Mouse (Mus musculus) heart, embryonic 14.5 days (tissue): ENCODE measurements at regions not wholly inside any gene's neighbourhood (a gene's known extent, or its start where the extent isn't known, plus 50 kb on each side); places are given as distances from the start of the nearest gene placed in this dataset.

ENCODE experiments used
- ATAC-seq: fragments of 200-750 bp; cut with Nextera tagmentation; 2 replicates; pipeline ENCODE4 v1.8.0; 2017; ENCODE audit warnings: low read depth, moderate TSS enrichment; ENCODE audit not compliant: insufficient number of reproducible peaks, insufficient read depth, low FRiP score
- H3K27ac ChIP-seq, 2 experiments: fragments of 200-500 bp in 1 of 2; fragments of 300-500 bp in 1 of 2; sonication (generic) in 1 of 2; replicated peaks in 1 of 2; 2 replicates each; pipeline ENCODE4 v1.5.1; 2012 to 2014; ENCODE audit warnings: low read depth in 2 of 2, low read length in 2 of 2, control low read depth in 1 of 2, mild to moderate bottlenecking in 1 of 2, mixed read lengths in 1 of 2; ENCODE audit not compliant: control insufficient read depth in 1 of 2, insufficient read depth in 1 of 2
- H3K27me3 ChIP-seq: fragments of 300-500 bp; sonication (generic); 2 replicates; pipeline ENCODE4 v1.6.1; 2014; ENCODE audit warnings: mild to moderate bottlenecking, low read length, control low read depth; ENCODE audit not compliant: control insufficient read depth, insufficient read depth
- H3K36me3 ChIP-seq: fragments of 300-500 bp; sonication (generic); 2 replicates; pipeline ENCODE4 v1.6.1; 2014; ENCODE audit warnings: mild to moderate bottlenecking, control low read depth, low read length, mixed read lengths; ENCODE audit not compliant: control insufficient read depth, insufficient read depth
- H3K4me1 ChIP-seq, 2 experiments: fragments of 200-500 bp in 1 of 2; fragments of 300-500 bp in 1 of 2; sonication (generic) in 1 of 2; 2 replicates each; pipeline ENCODE4 v1.6.1; 2012 to 2014; ENCODE audit warnings: low read length in 2 of 2, control low read depth in 1 of 2, mixed read lengths in 1 of 2; ENCODE audit not compliant: control insufficient read depth in 2 of 2, insufficient read depth in 2 of 2
- H3K4me2 ChIP-seq: fragments of 300-500 bp; sonication (generic); 2 replicates; pipeline ENCODE4 v1.6.1; 2014; ENCODE audit warnings: mild to moderate bottlenecking, low read length
- H3K4me3 ChIP-seq, 2 experiments: fragments of 200-500 bp in 1 of 2; fragments of 300-500 bp in 1 of 2; sonication (generic) in 1 of 2; 2 replicates each; pipeline ENCODE4 v1.5.1; 2012 to 2014; ENCODE audit warnings: low read length in 2 of 2, mild to moderate bottlenecking in 2 of 2, control low read depth in 1 of 2, low read depth in 1 of 2, moderate library complexity in 1 of 2; ENCODE audit not compliant: control insufficient read depth in 1 of 2, insufficient read depth in 1 of 2
- H3K9ac ChIP-seq: fragments of 300-500 bp; sonication (generic); 2 replicates; pipeline ENCODE4 v1.6.1; 2014; ENCODE audit warnings: mild to moderate bottlenecking, low read length
- H3K9me3 ChIP-seq: fragments of 300-500 bp; sonication (generic); 2 replicates; pipeline ENCODE4 v1.6.1; 2016; ENCODE audit warnings: low read length, control low read depth; ENCODE audit not compliant: control insufficient read depth
- WGBS: fragments of 180-500 bp; shearing (Covaris S2); extraction: QIAGEN DNeasy Blood & Tissue Kit; methylation state at CpG from one replicate; pipeline ENCODE4 v1.1.7; 2014; 5-methylcytosine and 5-hydroxymethylcytosine counted together

DNA sequence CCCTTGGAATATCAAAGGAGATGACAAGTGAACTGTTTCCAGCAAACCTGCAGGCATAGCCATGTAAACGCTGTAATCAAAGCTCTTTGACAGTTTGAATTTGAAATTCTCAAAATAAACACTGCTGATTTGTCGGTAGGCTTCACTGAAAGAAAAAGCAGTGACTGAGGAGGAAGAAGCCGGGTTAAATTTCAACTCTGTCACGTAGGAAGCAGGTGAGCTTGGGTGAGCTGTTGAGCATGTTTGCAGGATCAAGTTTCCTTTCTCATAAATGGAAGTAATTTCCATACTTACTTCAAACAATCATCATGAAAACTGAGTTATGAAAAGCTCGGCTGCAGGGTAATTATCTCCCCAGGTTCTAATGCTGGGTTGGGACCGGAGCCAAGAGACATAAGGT is 118.0 kb downstream of the Ifng start:
- H3K9me3 ChIP-seq, result no peaks in the 10 kb centered on the region
- no peaks in the 10 kb centered on the region for H3K36me3 ChIP-seq
- no peak overlapping the region for H3K4me3 ChIP-seq
- no peak for ATAC-seq
- 44% methylated on average over 6 of the region's 6 CpGs for WGBS
- H3K9ac ChIP-seq, result no peak overlapping the region
- H3K4me2 ChIP-seq, result no peak overlapping the region
- H3K27ac ChIP-seq, result no peak overlapping the region
- H3K27me3 ChIP-seq, result no peaks in the 10 kb centered on the region
- no peaks in the 10 kb centered on the region for H3K4me1 ChIP-seq

DNA sequence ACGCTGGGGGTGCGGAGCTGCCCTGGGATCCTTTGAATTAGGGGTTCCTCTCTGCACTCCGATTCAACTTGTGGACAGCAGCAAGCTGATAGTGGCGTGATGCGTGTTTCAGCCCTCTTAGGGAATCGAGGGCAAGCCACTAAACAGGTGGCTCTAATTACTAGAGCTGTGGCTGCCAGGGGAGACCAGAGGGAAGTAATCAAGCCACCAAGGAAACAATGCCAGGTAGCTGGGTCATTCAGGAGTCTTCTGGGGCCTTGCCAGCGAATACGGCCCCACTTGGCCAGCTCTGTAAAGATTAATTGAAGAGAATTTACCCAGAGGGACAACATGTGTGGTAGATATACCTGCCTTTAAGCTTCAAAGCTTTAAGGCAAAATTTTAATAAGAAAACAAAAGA is 123.2 kb downstream of the Ifng start:
- no peak overlapping the region for H3K27ac ChIP-seq
- no peak overlapping the region for H3K9ac ChIP-seq
- no peak for ATAC-seq
- H3K4me2 ChIP-seq, result no peak overlapping the region
- 75% methylated on average over 8 of the region's 8 CpGs for WGBS
- no peaks in the 10 kb centered on the region for H3K36me3 ChIP-seq
- H3K4me1 ChIP-seq, result peaks cover 0 to 2% of the 10 kb centered on the region in 2 experiments; a peak in 2 of 4 replicates
- no peaks in the 10 kb centered on the region for H3K9me3 ChIP-seq
- no peaks in the 10 kb centered on the region for H3K27me3 ChIP-seq
- H3K4me3 ChIP-seq, result no peak overlapping the region

DNA sequence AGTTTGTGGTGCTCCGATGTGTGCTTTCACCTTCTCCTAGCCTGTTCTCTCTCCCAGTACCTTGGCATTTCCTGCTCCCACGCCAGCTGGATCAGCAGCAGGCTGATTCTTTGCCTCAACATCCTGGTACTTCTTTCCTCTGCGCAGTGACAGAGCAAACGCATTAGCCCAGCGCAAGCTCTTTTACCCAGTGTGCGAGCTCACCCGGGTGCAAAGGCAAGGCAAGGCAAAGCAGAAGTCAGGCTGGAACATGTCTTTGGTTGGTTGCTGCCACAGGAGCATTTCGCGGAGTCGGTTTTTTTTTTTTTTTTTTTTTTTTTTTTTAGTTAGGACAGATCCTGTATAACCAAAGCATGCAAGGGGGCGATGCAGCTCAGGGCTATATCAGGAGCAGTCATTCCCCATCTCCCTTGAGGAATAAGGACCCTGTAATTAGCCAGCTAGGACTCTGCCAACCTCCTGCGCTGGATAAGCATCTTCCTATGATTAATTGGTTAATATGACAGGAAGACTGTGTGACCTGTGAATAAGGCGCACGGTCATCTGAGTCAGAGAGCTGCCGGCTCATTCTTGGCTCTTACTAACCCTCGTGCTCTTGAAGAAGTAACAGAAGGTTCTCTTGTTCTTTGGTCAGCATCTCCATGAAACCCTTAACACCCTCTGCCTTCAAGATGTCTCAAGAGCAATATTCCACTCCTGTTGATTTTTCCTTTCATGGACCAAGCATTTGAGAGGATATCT is 123.9 kb downstream of the Ifng start:
- no peak for ATAC-seq
- Histone ChIP-seq H3K27ac (no peak overlapping the region), H3K36me3 (no peaks in the 10 kb centered on the region), H3K9ac (no peak overlapping the region), H3K27me3 (no peaks in the 10 kb centered on the region), H3K4me1 (peaks cover 2 to 4% of the 10 kb centered on the region in 2 experiments; a peak in 3 of 4 replicates), H3K4me3 (no peak overlapping the region), H3K9me3 (no peaks in the 10 kb centered on the region), H3K4me2 (no peak overlapping the region)
- WGBS, result 77% methylated on average over 16 of the region's 16 CpGs

- Histone ChIP-seq H3K4me2 (no peak overlapping the region), H3K9ac (no peak overlapping the region), H3K27me3 (no peaks in the 10 kb centered on the region), H3K9me3 (no peaks in the 10 kb centered on the region), H3K4me3 (no peak overlapping the region), H3K36me3 (no peaks in the 10 kb centered on the region), H3K27ac (no peak overlapping the region), H3K4me1 (peaks cover 4 to 10% of the 10 kb centered on the region in 2 experiments; a peak in 3 of 4 replicates)
- no peak for ATAC-seq
- WGBS, result 87% methylated on average over 10 of the region's 10 CpGs
These were observed 127.8 kb downstream of the Ifng start for GRCm38 (mm10) chr10:118568617-118569016.

- no peaks in the 10 kb centered on the region for H3K36me3 ChIP-seq
- WGBS, result 6% methylated on average over 8 of the region's 8 CpGs
- no peak overlapping the region for H3K4me3 ChIP-seq
- H3K4me1 ChIP-seq, result peaks cover 4 to 9% of the 10 kb centered on the region in 2 experiments; a peak in 3 of 4 replicates
- no peaks in the 10 kb centered on the region for H3K9me3 ChIP-seq
- peak; percentile 61; the same call in 1 of the 2 replicates for ATAC-seq
- no peak overlapping the region; a peak in 2 of 4 replicates for H3K27ac ChIP-seq
- H3K27me3 ChIP-seq, result no peaks in the 10 kb centered on the region
- H3K4me2 ChIP-seq, result peak overlapping the region; percentile 29; the same call in 1 of the 2 replicates
- no peak overlapping the region for H3K9ac ChIP-seq
These were observed 128.6 kb downstream of the Ifng start for GRCm38 (mm10) chr10:118569424-118569823.

- no peak overlapping the region for H3K4me2 ChIP-seq
- H3K9me3 ChIP-seq, result no peaks in the 10 kb centered on the region
- peaks cover 4 to 8% of the 10 kb centered on the region in 2 experiments; a peak in 3 of 4 replicates for H3K4me1 ChIP-seq
- H3K4me3 ChIP-seq, result no peak overlapping the region
- 57% methylated on average over 3 of the region's 3 CpGs for WGBS
- no peaks in the 10 kb centered on the region for H3K36me3 ChIP-seq
- no peak overlapping the region for H3K9ac ChIP-seq
- no peak overlapping the region for H3K27ac ChIP-seq
- ATAC-seq, result no peak
- H3K27me3 ChIP-seq, result no peaks in the 10 kb centered on the region
These were observed 132.4 kb downstream of the Ifng start for GRCm38 (mm10) chr10:118573247-118573646.

DNA sequence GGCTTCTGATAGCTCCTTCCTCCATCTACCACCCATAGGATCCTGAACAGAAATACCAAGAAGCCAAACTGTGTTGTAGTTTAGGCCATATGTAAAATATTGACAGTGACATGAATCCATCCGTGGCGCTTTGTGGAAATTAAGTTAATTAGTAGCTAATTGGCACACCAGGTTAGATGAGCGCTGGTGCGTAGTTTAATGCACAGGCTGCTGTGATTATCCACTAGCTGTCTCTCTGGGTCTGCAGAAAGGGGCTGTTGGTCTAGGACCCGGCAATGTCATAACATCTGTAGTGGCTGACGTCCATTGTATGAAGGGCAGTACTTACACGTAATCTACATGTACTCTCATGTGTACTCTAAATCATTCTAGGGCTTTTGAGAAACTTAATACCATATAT is 134.7 kb downstream of the Ifng start:
- no peak for ATAC-seq
- no peak overlapping the region for H3K4me3 ChIP-seq

GRCm38 (mm10) chr10:118581376-118581775 is 140.5 kb downstream of the Ifng start:
- Histone ChIP-seq H3K36me3 (no peaks in the 10 kb centered on the region), H3K9me3 (peaks cover 4% of the 10 kb centered on the region), H3K4me2 (no peak overlapping the region), H3K27ac (no peak overlapping the region), H3K27me3 (no peaks in the 10 kb centered on the region), H3K4me3 (no peak overlapping the region), H3K9ac (no peak overlapping the region), H3K4me1 (no peaks in the 10 kb centered on the region)
- 54% methylated on average over 2 of the region's 2 CpGs for WGBS
- no peak for ATAC-seq

More for the DNA sequence above, 134.7 kb downstream of the Ifng start:
- Histone ChIP-seq H3K9ac (no peak overlapping the region), H3K4me1 (peaks cover 0 to 3% of the 10 kb centered on the region in 2 experiments; a peak in 1 of 4 replicates), H3K27ac (no peak overlapping the region), H3K4me2 (no peak overlapping the region), H3K27me3 (no peaks in the 10 kb centered on the region), H3K9me3 (peaks cover 4% of the 10 kb centered on the region), H3K36me3 (no peaks in the 10 kb centered on the region)
- 84% methylated on average over 7 of the region's 7 CpGs for WGBS
